Mouse (Mus musculus): ENCODE results near the gene Lrriq1.

Lrriq1 gene

GRCm38 (mm10) chr10:103028253-103029131, 207.6 kb downstream of the Lrriq1 start:
- no peak for DNase-seq (ENCODE audit: low spot score)

- DNase-seq (ENCODE audit: low spot score) = no peak
Observed at GRCm38 (mm10) chr10:103027931-103028252, 208.2 kb downstream of the Lrriq1 start.

GRCm38 (mm10) chr10:103027226-103027930, 208.7 kb downstream of the Lrriq1 start:
- no peak for DNase-seq (ENCODE audit: low spot score)

GRCm38 (mm10) chr10:103026636-103027225, 209.4 kb downstream of the Lrriq1 start:
- no peak for DNase-seq (ENCODE audit: low spot score)

- no peak for DNase-seq (ENCODE audit: low spot score)
Observed at GRCm38 (mm10) chr10:103002556-103002955, 233.6 kb downstream of the Lrriq1 start.

- no peak for DNase-seq (ENCODE audit: low spot score)
Observed at GRCm38 (mm10) chr10:103000902-103001301, 235.2 kb downstream of the Lrriq1 start.

GRCm38 (mm10) chr10:102999584-102999983, 236.5 kb downstream of the Lrriq1 start:
- DNase-seq (ENCODE audit: low spot score) = no peak
